Mouse (Mus musculus) stomach, embryonic 16.5 days (tissue): ENCODE measurements around the gene Nrp2. TPM values are rescaled to one million over a fixed set of nuclear protein-coding genes. Genes with fewer than 3 reads are reported as not detected.

Experiments
- ATAC-seq: fragments of 200-750 bp; cut with Nextera tagmentation; 2 replicates; pipeline ENCODE4 v1.8.0; 2017; ENCODE audit warnings: moderate number of reproducible peaks, moderate TSS enrichment; ENCODE audit not compliant: insufficient read depth, low FRiP score
- H3K27ac ChIP-seq: fragments of 300-500 bp; sonication (generic); 2 replicates; pipeline ENCODE4 v1.5.1; 2014; ENCODE audit warnings: low read length
- H3K27me3 ChIP-seq: fragments of 300-500 bp; sonication (generic); 2 replicates; pipeline ENCODE4 v1.6.1; 2014; ENCODE audit warnings: low read length, control low read depth, mixed read lengths; ENCODE audit not compliant: control insufficient read depth, insufficient read depth
- H3K36me3 ChIP-seq: fragments of 300-500 bp; sonication (generic); 2 replicates; pipeline ENCODE4 v1.6.1; 2014; ENCODE audit warnings: low read length; ENCODE audit not compliant: control insufficient read depth, insufficient read depth
- H3K4me1 ChIP-seq: fragments of 300-500 bp; sonication (generic); 2 replicates; pipeline ENCODE4 v1.6.1; 2014; ENCODE audit warnings: low read length, control low read depth, mixed read lengths; ENCODE audit not compliant: control insufficient read depth, insufficient read depth
- H3K4me2 ChIP-seq: fragments of 300-500 bp; sonication (generic); 2 replicates; pipeline ENCODE4 v1.6.1; 2014; ENCODE audit warnings: low read depth, low read length, mixed read lengths
- H3K4me3 ChIP-seq: fragments of 300-500 bp; sonication (generic); replicated peaks from 2 replicates; pipeline ENCODE4 v1.5.1; 2014; ENCODE audit warnings: mild to moderate bottlenecking, low read length
- H3K9ac ChIP-seq: fragments of 300-500 bp; sonication (generic); 2 replicates; pipeline ENCODE4 v1.6.1; 2014; ENCODE audit warnings: low read length
- H3K9me3 ChIP-seq: fragments of 300-500 bp; sonication (generic); replicated peaks from 2 replicates; pipeline ENCODE4 v1.6.1; 2016; ENCODE audit warnings: low read length, control low read depth; ENCODE audit not compliant: control insufficient read depth
- WGBS: fragments of 180-500 bp; shearing (Covaris S2); extraction: QIAGEN DNeasy Blood & Tissue Kit; methylation state at CpG from one replicate; pipeline ENCODE4 v1.1.7; 2014; 5-methylcytosine and 5-hydroxymethylcytosine counted together
- polyA plus RNA-seq: library from polyadenylated mRNA; unstranded; fragments of >200 nt; fragmentation: Nextera tagmentation; extraction: Ambion mirVana; gene quantifications from 2 replicates; pipeline ENCODE4 v1.2.1, GENCODE M21; 2015

The Nrp2 gene
- polyA plus RNA-seq, 1 experiment from 2014 or later: 29.9 TPM

DNA sequence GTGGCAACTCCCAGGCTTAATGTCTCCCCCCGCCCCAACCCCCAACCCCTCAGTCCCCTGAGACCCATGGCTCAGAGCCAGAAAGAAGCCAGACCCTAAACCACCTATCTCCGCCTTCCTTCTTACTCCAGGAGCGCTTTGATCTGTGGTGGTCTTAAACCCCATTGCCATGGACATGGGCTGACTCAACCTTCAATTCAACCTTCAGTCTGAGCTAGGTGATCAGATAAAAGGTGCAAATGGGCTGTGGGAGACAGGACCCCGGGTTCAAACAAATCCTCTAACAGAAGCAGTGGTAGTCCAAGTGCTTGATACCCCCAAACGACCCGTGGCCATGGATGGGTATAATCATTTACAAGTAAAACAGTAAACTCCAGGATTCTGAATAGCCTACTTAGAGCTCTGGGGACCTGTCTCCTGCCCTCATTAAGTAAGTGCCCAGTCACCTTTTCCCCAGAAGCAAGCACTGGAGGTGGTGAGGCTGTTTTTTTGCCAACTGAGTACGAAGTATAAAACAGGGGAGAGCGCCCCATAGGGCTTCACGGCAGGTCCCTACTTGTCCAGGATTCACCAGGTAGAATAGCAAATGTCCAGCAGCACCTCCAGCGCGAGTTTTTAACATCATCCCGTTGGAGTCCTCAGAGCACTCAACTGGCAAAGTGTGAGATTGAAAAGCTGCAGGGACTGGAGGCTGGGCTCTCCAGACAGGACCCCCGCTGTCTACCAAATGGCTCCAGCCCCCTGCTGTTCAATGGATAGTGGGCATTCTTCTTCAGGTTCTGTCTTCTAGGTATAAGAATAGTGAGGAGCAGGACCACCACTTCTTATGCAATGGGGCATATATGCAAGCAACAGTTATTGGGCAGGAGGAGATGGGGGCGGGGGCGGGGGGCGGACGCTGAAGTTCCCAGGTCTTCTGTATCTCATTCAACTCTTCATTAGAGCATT, 5.1 kb downstream of the Nrp2 start:
- H3K4me1 ChIP-seq: peaks cover 23% of the 10 kb centered on the region
- WGBS: 26% methylated on average over 17 of the region's 17 CpGs

DNA sequence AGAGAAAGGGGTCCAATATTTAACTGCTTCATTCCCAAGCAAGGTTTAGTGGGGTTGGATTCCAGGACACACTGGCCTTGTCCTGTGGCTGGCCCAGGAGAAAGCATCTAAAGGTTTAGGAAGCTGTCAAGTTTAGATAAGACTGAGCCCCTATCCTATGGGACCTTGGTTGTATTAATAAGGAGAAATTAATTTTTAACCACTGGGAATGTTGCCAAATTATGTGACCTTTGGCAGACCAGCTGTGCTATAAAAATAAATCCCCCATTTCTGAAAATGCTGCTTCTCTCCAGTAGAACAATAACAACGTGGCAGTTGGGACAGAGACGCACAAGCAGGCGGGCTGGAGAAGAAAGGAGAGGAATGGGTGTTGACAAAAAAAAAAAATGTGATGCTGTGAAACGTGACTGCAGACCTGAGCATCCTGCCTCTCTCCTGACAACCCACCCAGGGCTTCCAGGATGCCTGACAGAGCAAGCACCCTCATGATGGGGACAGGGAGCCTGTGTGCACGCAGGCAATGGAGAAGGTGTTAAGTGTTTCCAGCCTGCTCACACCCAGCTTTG, 6.8 kb downstream of the Nrp2 start:
- H3K9me3 ChIP-seq: no peaks in the 10 kb centered on the region
- no peaks in the 10 kb centered on the region for H3K36me3 ChIP-seq
- no peak overlapping the region for H3K4me3 ChIP-seq
- 35% methylated on average over 5 of the region's 5 CpGs for WGBS
- H3K27ac ChIP-seq: peak overlapping the region; percentile 34; the same call in 1 of the 2 replicates
- no peak for ATAC-seq
- H3K4me1 ChIP-seq: peaks cover 23% of the 10 kb centered on the region
- H3K9ac ChIP-seq: no peak overlapping the region
- H3K27me3 ChIP-seq: peaks cover 4% of the 10 kb centered on the region; the same call in 1 of the 2 replicates
- peak overlapping the region; percentile 23 for H3K4me2 ChIP-seq

More for the DNA sequence above, 5.1 kb downstream of the Nrp2 start:
- ATAC-seq: no peak
- Histone ChIP-seq H3K9me3 (no peaks in the 10 kb centered on the region), H3K4me2 (peak overlapping the region; percentile 100), H3K36me3 (no peaks in the 10 kb centered on the region), H3K27me3 (peaks cover 4% of the 10 kb centered on the region; the same call in 1 of the 2 replicates), H3K9ac (peak overlapping the region; percentile 90), H3K4me3 (peak overlapping the region; percentile 73), H3K27ac (no peak overlapping the region)

DNA sequence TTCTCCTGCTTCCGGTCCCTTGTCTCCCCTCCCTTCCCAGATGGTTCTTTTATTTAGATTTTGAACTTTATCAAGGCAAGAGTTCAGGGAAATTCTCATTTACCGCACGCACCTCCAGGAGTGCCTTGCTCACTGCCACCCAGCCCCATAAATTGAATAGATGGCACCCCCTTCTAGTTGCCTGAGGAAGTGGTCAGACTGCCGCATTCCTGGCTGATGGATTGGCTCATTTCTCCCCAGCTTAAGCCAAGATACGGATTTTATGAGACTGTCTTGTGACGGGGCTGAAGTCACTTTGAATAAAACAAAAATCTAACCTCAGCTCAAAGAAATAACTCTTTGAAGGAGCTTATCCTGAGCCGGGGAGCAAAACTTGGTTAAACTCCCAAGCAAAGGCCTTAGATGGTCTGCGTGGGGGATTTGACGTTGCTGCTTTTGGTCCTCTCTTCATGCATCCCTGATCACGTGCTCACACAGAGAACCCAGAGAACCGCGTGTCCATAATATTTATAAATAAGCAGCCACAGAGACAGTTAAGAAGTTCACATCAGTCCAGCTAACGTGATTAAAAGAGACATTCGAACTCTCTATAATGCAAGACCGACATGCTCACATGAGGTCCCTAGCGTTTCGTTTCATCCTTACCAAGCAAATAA, 10.1 kb downstream of the Nrp2 start:
- Histone ChIP-seq H3K4me3 (no peak overlapping the region), H3K4me2 (no peak overlapping the region), H3K36me3 (no peaks in the 10 kb centered on the region), H3K4me1 (peaks cover 24% of the 10 kb centered on the region), H3K9ac (no peak overlapping the region), H3K27ac (no peak overlapping the region), H3K27me3 (no peaks in the 10 kb centered on the region), H3K9me3 (no peaks in the 10 kb centered on the region)
- no peak for ATAC-seq
- 58% methylated on average over 17 of the region's 17 CpGs for whole genome bisulfite sequencing

GRCm38 (mm10) chr1:62715004-62715403, 11.9 kb downstream of the Nrp2 start:
- WGBS: 85% methylated on average over 1 of the region's 1 CpGs
- no peak overlapping the region for H3K9ac ChIP-seq
- no peak overlapping the region for H3K27ac ChIP-seq
- peaks cover 14% of the 10 kb centered on the region for H3K4me1 ChIP-seq
- H3K36me3 ChIP-seq: no peaks in the 10 kb centered on the region
- no peak overlapping the region for H3K4me3 ChIP-seq
- ATAC-seq: no peak
- no peak overlapping the region for H3K4me2 ChIP-seq
- no peaks in the 10 kb centered on the region for H3K9me3 ChIP-seq
- no peaks in the 10 kb centered on the region for H3K27me3 ChIP-seq

DNA sequence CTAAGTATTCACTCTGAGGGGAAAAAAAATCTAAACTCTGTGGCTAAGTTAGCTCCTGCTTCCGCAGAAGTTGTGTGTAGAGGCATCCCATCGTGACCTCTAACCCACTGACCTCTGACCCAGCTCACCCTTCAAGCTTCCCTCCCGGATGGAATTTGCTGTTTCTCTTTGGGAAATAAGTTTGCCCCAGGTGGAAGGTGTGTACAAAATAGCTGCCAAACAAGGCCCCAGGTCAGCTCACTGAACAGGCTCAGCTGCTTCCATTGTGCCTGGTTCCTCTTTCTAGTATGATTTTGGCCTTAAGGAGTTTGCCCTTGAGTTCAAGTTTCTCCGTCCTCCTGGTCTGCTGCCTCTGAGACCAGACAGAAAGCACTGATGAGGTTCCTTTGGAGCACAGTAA, 12.6 kb downstream of the Nrp2 start:
- H3K27me3 ChIP-seq: no peaks in the 10 kb centered on the region
- no peak for ATAC-seq
- no peak overlapping the region for H3K4me2 ChIP-seq
- no peak overlapping the region for H3K27ac ChIP-seq
- 49% methylated on average over 4 of the region's 4 CpGs for WGBS
- H3K36me3 ChIP-seq: no peaks in the 10 kb centered on the region
- no peaks in the 10 kb centered on the region for H3K9me3 ChIP-seq
- H3K9ac ChIP-seq: peak overlapping the region; percentile 36; the same call in 1 of the 2 replicates
- peaks cover 9% of the 10 kb centered on the region for H3K4me1 ChIP-seq
- H3K4me3 ChIP-seq: no peak overlapping the region

DNA sequence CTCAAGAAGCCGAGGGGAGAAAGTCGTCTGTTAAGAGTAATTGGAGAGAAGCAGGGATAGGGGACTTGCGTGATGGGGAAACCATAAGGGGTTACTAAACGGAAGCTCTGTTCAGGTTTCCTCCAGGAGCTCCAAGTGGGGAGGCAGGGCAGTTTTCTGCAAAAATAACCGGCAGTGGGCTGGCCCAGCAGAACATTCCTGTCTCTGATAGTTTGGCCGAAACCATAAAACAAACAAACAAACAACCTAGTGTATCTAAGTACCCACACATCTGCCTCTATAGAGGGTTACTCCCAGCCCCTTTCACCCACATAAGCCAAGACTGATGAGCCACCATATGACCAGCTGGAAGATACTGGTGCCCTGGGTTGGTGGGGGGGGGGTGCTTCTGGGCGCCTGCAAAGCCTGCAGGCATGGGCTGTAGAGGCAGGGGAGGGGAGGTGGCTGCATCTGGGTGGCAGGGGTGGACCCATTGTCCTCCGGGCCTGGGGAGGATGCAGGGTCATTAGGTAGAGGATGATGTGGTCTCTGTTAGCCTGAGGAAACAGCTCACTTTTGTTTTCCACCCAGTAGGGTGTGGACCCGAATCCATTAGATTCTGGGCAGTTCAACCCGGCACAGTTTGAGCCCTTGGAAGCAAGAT, 13.9 kb downstream of the Nrp2 start:
- H3K27ac ChIP-seq: no peak overlapping the region
- H3K9me3 ChIP-seq: no peaks in the 10 kb centered on the region
- H3K4me3 ChIP-seq: no peak overlapping the region
- no peaks in the 10 kb centered on the region for H3K36me3 ChIP-seq
- no peak overlapping the region for H3K4me2 ChIP-seq
- no peak for ATAC-seq
- WGBS: 51% methylated on average over 10 of the region's 10 CpGs
- peaks cover 9% of the 10 kb centered on the region; the same call in 1 of the 2 replicates for H3K4me1 ChIP-seq
- H3K9ac ChIP-seq: no peak overlapping the region; the same call in 1 of the 2 replicates
- no peaks in the 10 kb centered on the region for H3K27me3 ChIP-seq

GRCm38 (mm10) chr1:62717552-62718236, 14.6 kb downstream of the Nrp2 start:
- 63% methylated on average over 13 of the region's 13 CpGs for WGBS
- Histone ChIP-seq H3K9ac (no peak overlapping the region; the same call in 1 of the 2 replicates), H3K27ac (no peak overlapping the region), H3K27me3 (no peaks in the 10 kb centered on the region), H3K9me3 (no peaks in the 10 kb centered on the region), H3K4me3 (no peak overlapping the region), H3K36me3 (no peaks in the 10 kb centered on the region), H3K4me1 (peaks cover 9% of the 10 kb centered on the region; the same call in 1 of the 2 replicates), H3K4me2 (no peak overlapping the region)
- no peak for ATAC-seq

DNA sequence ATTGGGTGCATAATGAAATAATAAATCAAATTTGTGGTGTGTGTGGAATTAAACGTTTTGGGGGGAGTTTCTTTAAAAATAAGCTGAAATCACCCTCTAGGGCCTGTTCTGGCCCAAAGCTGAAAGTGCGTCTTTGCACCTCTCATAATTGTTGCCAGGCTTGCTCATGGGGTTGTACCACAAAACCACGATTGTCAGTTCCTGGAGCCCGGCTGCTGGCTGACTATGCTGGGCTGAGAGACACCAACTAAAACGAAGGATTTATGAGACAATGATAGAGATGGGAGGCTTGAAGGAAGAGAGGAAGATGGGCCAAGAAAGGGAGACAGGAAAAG, 15.1 kb downstream of the Nrp2 start:
- 55% methylated on average over 5 of the region's 5 CpGs for WGBS

More for the DNA sequence above, 15.1 kb downstream of the Nrp2 start:
- Histone ChIP-seq H3K4me3 (no peak overlapping the region), H3K27ac (no peak overlapping the region), H3K9me3 (no peaks in the 10 kb centered on the region), H3K27me3 (no peaks in the 10 kb centered on the region), H3K36me3 (no peaks in the 10 kb centered on the region), H3K4me2 (no peak overlapping the region), H3K4me1 (peaks cover 4% of the 10 kb centered on the region; the same call in 1 of the 2 replicates), H3K9ac (no peak overlapping the region)
- no peak for ATAC-seq
